Mouse (Mus musculus) brain, embryonic 18.5 days (tissue): ENCODE results near the gene Snph.

Experiments used
- DNase-seq: peaks from one replicate; pipeline ENCODE4 v3.0.0-alpha.2; 2012; ENCODE audit warnings: low read depth, low spot score

Gene Snph

DNA sequence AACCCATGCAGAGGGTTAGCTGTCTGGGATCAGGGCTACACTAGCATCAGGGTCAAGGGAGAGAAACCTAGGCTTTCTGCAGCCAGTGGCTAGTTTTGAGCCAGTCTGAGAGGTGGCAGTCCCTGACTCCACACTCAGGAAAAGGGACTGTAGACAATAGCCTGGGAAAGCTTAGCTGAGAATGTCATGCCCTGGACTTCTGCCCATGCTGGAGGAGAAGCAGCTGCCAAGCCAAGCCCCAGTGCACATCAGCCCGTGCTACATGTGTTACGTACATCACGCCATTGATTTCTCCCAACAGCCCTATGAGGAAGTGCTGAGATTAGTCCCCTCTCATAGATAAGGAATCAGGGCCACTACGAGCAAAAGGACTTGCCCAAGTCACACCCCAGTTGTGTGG lies 30.3 kb downstream of the Snph start:
- no peak for DNase-seq

DNA sequence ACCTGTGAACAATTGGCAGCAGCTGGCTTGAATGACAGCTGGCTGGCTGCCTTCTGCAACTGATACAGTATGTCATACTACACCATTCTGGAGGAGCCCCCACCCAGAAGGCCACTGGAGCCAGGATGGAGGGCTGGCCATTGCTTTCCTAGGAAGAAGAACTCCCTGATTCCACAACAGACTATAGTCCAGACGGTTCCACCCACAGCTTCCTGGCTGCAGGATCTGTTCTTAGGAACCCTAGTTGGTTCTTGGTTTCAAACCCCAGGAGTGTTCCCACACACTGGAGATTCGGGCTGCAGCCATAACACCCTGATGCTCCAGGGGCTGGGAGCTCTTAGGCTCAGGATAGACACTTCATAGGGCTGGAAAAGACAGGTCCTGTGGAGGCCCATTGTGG lies 34.3 kb downstream of the Snph start:
- DNase-seq, result no peak

- no peak for DNase-seq
These were observed 45.1 kb downstream of the Snph start for GRCm38 (mm10) chr2:151587306-151587705.

DNA sequence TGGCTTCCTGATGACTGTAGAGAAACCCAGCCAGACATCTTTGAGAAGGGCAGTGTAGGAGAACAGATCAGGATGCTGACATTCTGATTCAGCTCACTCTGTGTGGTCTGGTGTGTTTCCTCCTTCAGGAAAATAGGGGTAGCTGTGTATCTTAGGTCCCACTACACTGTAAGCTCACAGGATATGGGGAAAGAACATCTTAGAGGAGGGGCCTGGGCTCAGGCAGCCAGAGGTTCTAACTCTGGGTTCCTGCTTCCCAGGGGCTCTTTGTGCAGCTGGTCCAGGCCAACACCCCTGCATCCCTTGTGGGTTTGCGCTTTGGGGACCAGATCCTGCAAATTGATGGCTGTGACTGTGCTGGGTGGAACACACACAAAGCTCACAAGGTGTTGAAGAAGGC lies 45.6 kb downstream of the Snph start:
- no peak for DNase-seq

- no peak for DNase-seq
These were observed 46.5 kb downstream of the Snph start for GRCm38 (mm10) chr2:151585934-151586333.

DNA sequence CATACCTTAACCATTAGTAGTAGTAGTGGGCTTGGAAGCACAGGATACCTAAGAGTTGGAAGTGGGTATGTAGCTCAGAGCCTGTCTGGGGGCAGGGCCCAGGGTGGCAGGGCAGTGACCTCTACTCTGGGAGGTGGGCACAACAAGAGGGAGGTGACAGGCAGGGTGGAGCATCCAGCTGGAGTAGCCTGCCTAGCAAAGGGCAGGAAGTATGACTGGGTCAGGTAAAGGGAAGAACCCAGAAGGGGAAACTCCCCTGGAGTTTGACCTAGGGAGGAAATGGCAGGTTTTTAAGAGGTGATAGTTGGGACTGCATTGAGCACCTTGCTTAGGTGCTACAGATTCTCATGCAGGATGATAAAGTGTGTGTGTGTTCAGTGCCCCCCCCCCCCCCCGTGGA lies 51.4 kb downstream of the Snph start:
- no peak for DNase-seq

DNA sequence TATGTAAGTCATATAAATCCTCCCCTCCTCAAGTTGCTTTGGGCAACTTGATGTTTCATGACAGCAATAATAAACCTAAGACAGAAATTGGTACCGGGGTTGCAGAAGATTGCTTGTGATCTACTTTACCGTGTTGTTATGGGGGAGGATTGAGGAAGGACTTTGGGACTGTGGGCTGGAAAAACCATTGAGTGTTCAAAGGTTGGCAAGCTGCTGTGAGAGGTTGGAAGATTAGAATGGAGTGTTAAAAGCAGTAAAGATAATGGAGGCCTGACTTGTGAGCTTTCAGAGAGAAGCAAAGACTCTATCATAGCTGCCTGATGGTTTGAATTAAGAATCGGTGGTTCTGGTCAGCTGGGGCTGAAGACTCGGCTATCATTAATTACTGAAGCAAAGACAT lies 53.2 kb downstream of the Snph start:
- no peak for DNase-seq

DNA sequence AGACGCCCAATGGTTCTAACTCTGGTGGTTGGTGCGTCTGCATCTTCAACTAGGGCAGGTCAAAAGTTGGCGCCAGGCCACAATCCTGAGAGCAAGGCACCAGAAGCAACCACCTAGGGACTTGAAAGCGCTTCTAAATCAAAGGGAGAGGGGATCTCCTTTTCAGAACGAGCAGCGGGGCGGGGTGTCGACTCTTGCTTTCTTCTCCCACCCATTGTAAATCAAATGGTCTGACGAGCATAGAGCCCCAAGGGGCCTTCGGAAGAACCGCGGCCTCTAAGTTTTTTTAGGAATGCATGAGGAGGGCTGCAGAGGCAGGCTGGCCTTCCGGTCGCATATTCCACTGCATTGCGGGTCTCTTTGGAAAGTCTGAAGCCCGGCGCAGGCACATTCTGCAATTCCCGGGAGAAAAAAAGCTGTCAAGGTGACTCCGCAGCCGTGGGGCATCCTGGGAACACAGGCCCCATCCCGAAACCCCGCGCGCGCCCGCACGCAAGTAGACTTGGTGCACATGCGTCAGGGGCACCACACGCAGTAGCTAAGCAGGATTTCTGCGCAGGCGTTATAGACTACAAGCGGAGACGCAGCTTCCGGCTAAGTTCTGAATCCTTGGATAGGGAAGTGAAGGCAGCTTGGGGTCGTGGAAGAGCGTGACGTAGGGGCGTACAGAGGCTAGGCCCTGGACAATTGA lies 56.5 kb downstream of the Snph start:
- peak; percentile 89 for DNase-seq

GRCm38 (mm10) chr2:151575119-151575698 lies 57.2 kb downstream of the Snph start:
- peak; percentile 6 for DNase-seq

DNA sequence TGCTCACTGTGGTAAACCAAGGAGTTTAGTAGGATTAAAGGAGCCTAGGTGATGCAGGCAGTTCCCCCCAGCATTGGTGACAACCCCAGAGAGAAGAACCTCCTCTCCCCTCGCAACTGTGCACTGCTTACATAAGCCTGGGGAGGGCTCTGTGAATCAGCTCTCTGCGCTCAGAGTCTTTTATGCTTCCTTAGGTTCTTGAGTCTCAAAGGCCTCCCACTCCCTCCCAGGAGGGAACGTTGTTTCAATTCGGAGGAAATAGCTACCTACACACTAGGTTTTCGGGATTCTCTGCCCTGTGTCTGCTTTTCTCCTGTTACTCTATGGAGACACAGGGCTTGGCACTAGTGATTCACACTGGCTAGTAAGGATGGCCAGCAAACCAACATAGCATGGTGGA lies 57.8 kb downstream of the Snph start:
- DNase-seq, result no peak

DNA sequence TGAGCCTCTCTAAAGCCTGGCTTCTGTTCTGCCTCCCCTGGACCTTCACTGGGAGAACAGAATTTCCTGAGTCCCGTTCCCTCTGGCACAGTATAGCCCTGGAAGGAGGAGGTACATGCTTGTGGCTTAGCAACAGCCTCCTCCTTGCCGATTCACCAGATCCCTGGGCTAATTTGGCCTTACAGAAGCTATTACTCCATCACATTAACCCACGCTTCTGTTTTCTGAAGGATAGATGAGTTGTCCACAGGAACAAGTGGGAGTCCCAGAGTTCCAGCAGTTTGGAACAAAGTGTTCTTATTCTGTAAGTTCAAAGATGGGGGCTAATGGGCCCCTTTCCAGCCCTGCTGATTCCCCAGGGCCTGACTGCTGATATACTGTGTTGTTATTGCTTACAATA lies 58.7 kb downstream of the Snph start:
- no peak for DNase-seq

- no peak for DNase-seq
These were observed 60.3 kb downstream of the Snph start, which contains the start of gene Sdcbp2 for GRCm38 (mm10) chr2:151571873-151572700. TSS of gene Sdcbp2 (plus strand) at chr2:151572622.

- DNase-seq, result no peak
These were observed 62.9 kb downstream of the Snph start for GRCm38 (mm10) chr2:151569452-151569851.

DNA sequence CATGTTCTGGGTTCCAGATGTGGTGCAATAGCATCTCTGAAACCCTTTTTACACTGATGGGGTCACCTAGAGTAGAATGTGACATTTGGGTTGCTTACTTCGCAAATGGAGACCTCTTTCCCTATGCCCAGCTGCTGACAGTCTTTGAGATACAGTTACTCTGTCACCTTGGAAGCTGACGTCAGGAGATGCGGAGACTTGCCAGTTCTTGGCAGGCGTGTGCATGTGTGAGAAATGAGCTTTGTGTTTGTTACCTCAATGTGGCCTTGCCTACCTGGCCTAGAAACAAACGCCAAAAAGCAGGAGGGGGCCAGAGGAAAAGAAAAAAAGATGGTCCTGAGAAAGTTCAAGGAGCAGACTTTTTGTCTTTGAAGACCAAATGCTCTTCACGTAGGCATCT lies 65.5 kb downstream of the Snph start:
- DNase-seq, result no peak

DNA sequence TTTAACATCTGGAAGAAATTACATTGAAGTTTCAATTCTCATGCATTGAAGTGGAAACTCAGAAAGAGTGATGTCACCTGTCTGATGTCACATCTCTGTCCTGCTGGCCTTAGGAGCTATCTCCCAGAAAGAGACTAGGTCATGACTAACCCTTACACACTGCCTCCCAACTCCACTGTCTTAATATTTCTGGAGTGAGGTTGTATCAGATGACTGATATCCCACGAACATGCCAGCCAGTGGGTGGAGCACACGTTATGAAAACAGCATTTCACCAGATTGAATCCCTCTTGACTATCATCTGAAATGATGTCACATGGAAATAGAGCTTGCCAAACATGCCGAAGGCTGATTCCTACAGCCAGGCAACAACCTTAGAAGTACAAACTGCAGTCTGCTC lies 67.4 kb downstream of the Snph start:
- DNase-seq, result no peak

GRCm38 (mm10) chr2:151564006-151564405 lies 68.4 kb downstream of the Snph start:
- no peak for DNase-seq

DNA sequence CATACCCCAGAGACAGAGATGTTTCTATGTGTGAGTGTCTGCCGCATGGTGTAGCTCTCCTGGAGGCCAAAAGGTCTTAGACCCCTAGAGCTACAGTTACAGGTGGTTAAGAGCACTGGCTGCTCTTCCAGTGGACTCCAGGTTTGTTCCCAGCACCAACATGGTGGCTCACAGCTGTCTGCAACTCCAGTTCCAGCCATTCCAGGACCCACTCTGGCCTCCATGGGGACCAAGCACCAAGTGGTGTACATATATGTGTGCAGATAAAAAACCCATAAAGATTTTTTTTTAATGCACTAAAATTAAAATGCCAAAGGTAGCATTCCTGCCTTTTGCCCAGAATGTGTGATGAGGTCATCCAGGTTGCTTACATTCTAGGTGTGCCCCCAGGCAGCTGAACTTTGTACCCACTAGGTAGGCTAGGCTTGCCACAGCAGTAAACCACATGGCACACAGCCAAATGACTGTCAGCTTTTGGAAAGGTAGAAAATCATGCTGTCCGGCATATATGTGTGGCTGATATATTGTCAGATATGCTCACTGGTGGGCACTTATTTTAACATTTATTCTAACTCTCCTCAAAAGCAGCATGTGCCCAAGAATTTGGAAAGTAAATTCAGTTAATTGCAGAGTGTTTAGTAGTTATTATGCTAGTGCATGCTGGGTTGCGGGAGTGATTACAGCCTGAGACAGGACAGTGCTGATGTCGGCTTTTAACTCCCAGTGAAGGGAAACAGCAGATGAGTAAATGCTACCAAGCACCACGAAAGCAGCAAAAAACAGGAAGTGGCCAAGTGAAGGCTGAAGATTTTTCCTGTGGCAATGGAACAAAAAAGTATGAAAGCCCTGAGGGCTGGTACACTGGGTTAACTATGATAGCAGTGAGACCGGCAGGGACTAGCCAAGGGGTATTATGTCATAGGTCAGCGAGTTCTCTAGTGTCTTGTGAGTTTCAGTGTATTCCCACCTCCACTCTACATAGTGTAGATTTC lies 69.2 kb downstream of the Snph start:
- no peak for DNase-seq

GRCm38 (mm10) chr2:151549615-151550121 lies 82.7 kb downstream of the Snph start:
- no peak for DNase-seq

- DNase-seq, result no peak
These were observed 85.8 kb downstream of the Snph start for GRCm38 (mm10) chr2:151546571-151546970.

GRCm38 (mm10) chr2:151544673-151545072 lies 87.7 kb downstream of the Snph start:
- DNase-seq, result no peak
